Mouse (Mus musculus): Measurements from ENCODE around the gene Foxk1.

The Foxk1 gene

GRCm38 (mm10) chr5:142443994-142444393 lies 42.7 kb downstream of the Foxk1 start:
- DNase-seq (ENCODE audit: low read depth, low spot score), result no peak

GRCm38 (mm10) chr5:142444791-142445531 lies 43.7 kb downstream of the Foxk1 start:
- peak; percentile 75 for DNase-seq (ENCODE audit: low read depth, low spot score)

GRCm38 (mm10) chr5:142445709-142446108 lies 44.4 kb downstream of the Foxk1 start:
- DNase-seq (ENCODE audit: low read depth, low spot score), result no peak

- peak; percentile 90 for DNase-seq (ENCODE audit: low read depth, low spot score)
These were observed 46.8 kb downstream of the Foxk1 start for GRCm38 (mm10) chr5:142448076-142448475.

- DNase-seq (ENCODE audit: low read depth, low spot score), result no peak
These were observed 47.3 kb downstream of the Foxk1 start for GRCm38 (mm10) chr5:142448623-142449022.

GRCm38 (mm10) chr5:142450846-142451245 lies 49.5 kb downstream of the Foxk1 start:
- no peak for DNase-seq (ENCODE audit: low read depth, low spot score)

- no peak for DNase-seq (ENCODE audit: low read depth, low spot score)
These were observed 50.5 kb downstream of the Foxk1 start for GRCm38 (mm10) chr5:142451759-142452158.

GRCm38 (mm10) chr5:142453742-142454141 lies 52.4 kb downstream of the Foxk1 start:
- no peak for DNase-seq (ENCODE audit: low read depth, low spot score)

- DNase-seq (ENCODE audit: low read depth, low spot score), result no peak
These were observed 55.0 kb downstream of the Foxk1 start for GRCm38 (mm10) chr5:142456318-142456717.

- DNase-seq (ENCODE audit: low read depth, low spot score), result no peak
These were observed 56.0 kb downstream of the Foxk1 start for GRCm38 (mm10) chr5:142457345-142457744.

GRCm38 (mm10) chr5:142458791-142459557 lies 57.7 kb downstream of the Foxk1 start:
- no peak for DNase-seq (ENCODE audit: low read depth, low spot score)

- DNase-seq (ENCODE audit: low read depth, low spot score), result no peak
These were observed 58.5 kb downstream of the Foxk1 start for GRCm38 (mm10) chr5:142459834-142460233.

GRCm38 (mm10) chr5:142461942-142462640 lies 60.8 kb downstream of the Foxk1 start:
- no peak for DNase-seq (ENCODE audit: low read depth, low spot score)

- no peak for DNase-seq (ENCODE audit: low read depth, low spot score)
These were observed 61.3 kb downstream of the Foxk1 start for GRCm38 (mm10) chr5:142462641-142462948.

GRCm38 (mm10) chr5:142463011-142463410 lies 61.7 kb downstream of the Foxk1 start:
- DNase-seq (ENCODE audit: low read depth, low spot score), result no peak

- peak; percentile 97 for DNase-seq (ENCODE audit: low read depth, low spot score)
These were observed 62.5 kb downstream of the Foxk1 start, which contains the start of gene Ap5z1 for GRCm38 (mm10) chr5:142463461-142464454. Ap5z1 (plus strand) TSS chr5:142463944.

- DNase-seq (ENCODE audit: low read depth, low spot score), result no peak
These were observed 67.1 kb downstream of the Foxk1 start for GRCm38 (mm10) chr5:142468375-142468774.

- no peak for DNase-seq (ENCODE audit: low read depth, low spot score)
These were observed 68.5 kb downstream of the Foxk1 start for GRCm38 (mm10) chr5:142469796-142470195.

GRCm38 (mm10) chr5:142473696-142474095 lies 72.4 kb downstream of the Foxk1 start:
- DNase-seq (ENCODE audit: low read depth, low spot score), result no peak

- no peak for DNase-seq (ENCODE audit: low read depth, low spot score)
These were observed 74.4 kb downstream of the Foxk1 start for GRCm38 (mm10) chr5:142475669-142476068.

GRCm38 (mm10) chr5:142477346-142477745 lies 76.0 kb downstream of the Foxk1 start:
- DNase-seq (ENCODE audit: low read depth, low spot score), result no peak

Data from skeletal muscle tissue, adult 2 months (tissue).